Mouse (Mus musculus) thymus, postnatal 14 days (tissue): ENCODE results near the gene Col18a1.

Experiments used
- DNase-seq: peaks from one replicate; pipeline ENCODE4 v3.0.0; 2021

Col18a1 gene

DNA sequence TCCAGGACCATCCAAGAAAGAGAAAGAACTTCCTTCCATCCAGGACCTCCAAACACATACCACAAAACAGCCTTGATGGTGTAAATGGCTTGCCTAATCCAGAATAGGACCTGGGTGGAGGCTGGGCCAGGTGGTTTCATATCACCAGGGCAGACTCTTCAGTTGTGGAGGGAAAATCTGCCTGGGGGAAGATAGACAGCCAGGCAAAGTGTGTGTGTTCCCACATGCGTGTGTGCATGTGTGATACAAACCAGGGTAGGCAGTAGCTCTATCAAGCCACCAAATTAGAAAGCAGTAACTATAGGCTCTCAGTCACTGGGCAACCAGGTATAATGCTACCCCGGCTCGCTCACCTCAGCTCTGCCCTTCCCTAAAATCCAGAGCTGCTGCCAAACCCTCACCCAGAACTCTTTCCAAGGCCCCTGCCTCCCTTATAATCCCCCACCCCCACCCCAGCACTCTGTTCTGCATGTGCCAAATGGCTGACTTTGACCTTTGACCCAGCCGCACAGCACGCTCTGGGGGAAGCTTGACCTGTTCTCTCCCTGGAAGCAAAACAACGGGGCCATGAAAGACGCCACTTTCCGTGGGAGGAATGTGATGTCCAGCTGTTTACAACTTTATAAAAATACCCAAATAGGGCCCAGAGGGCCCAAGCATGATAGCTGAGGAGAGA is 158.8 kb downstream of the Col18a1 start:
- DNase-seq: no peak

DNA sequence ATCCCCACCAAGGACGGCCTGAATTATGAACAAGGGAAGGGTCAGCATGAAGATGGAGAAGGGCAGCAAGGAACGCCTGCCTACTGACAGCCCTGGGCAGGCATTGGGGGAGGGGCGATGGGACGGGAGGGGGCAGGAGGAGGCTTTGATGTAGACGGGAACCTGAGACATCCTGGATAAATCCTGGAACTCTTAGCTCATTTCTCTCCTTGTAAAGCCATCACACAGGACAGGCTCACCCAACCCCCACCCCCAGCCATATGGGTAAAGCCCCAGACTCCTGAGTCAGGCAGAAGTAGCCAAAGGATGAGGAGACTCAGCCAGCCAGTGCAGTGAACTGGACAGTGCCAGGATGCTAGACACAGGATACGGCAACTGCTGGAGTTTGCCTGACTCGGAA is 161.4 kb downstream of the Col18a1 start:
- DNase-seq: no peak
